Mouse (Mus musculus): ENCODE results near the gene Rbm20. TPM values are rescaled to one million over a fixed set of nuclear protein-coding genes. Genes with fewer than 3 reads are reported as not detected.

The Rbm20 gene
- polyA plus RNA-seq, 1 experiment from 2014 or later: 0.51 TPM

GRCm38 (mm10) chr19:53762749-53763438 lies 85.8 kb downstream of the Rbm20 start:
- no peaks in the 10 kb centered on the region for H3K27me3 ChIP-seq (replicated peaks)
- no peaks in the 10 kb centered on the region for H3K9me3 ChIP-seq (replicated peaks)
- 68% methylated on average over 8 of the region's 8 CpGs for WGBS
- H3K4me2 ChIP-seq: no peak overlapping the region
- H3K4me3 ChIP-seq (replicated peaks): no peak overlapping the region
- H3K9ac ChIP-seq (replicated peaks): no peak overlapping the region
- H3K27ac ChIP-seq (replicated peaks): no peak overlapping the region
- no peaks in the 10 kb centered on the region for H3K4me1 ChIP-seq
- H3K36me3 ChIP-seq: no peaks in the 10 kb centered on the region
- ATAC-seq (ENCODE audit: low FRiP score): no peak; the same call in 1 of the 2 replicates

GRCm38 (mm10) chr19:53764688-53765478 lies 87.8 kb downstream of the Rbm20 start:
- H3K4me2 ChIP-seq: no peak overlapping the region
- no peak overlapping the region for H3K4me3 ChIP-seq (replicated peaks)
- H3K27ac ChIP-seq (replicated peaks): no peak overlapping the region
- 81% methylated on average over 7 of the region's 7 CpGs for WGBS
- no peaks in the 10 kb centered on the region for H3K27me3 ChIP-seq (replicated peaks)
- no peak overlapping the region for H3K9ac ChIP-seq (replicated peaks)
- no peaks in the 10 kb centered on the region for H3K36me3 ChIP-seq
- no peak for ATAC-seq (ENCODE audit: low FRiP score)
- no peaks in the 10 kb centered on the region for H3K4me1 ChIP-seq
- no peaks in the 10 kb centered on the region for H3K9me3 ChIP-seq (replicated peaks)

GRCm38 (mm10) chr19:53768478-53768877 lies 91.4 kb downstream of the Rbm20 start:
- ATAC-seq (ENCODE audit: low FRiP score): no peak
- no peak overlapping the region for H3K9ac ChIP-seq (replicated peaks)
- H3K27ac ChIP-seq (replicated peaks): no peak overlapping the region
- no peaks in the 10 kb centered on the region for H3K9me3 ChIP-seq (replicated peaks)
- WGBS: 43% methylated on average over 3 of the region's 3 CpGs
- no peak overlapping the region for H3K4me2 ChIP-seq
- no peaks in the 10 kb centered on the region for H3K27me3 ChIP-seq (replicated peaks)
- H3K4me3 ChIP-seq (replicated peaks): no peak overlapping the region
- H3K4me1 ChIP-seq: no peaks in the 10 kb centered on the region
- no peaks in the 10 kb centered on the region for H3K36me3 ChIP-seq

GRCm38 (mm10) chr19:53773937-53774640 lies 97.0 kb downstream of the Rbm20 start:
- no peak overlapping the region for H3K4me3 ChIP-seq (replicated peaks)
- 0 out of 2 replicates have a peak, but pooled peaks cover 6% of the 10 kb centered on the region for H3K4me1 ChIP-seq
- H3K9me3 ChIP-seq (replicated peaks): no peaks in the 10 kb centered on the region
- no peak overlapping the region for H3K9ac ChIP-seq (replicated peaks)
- no peaks in the 10 kb centered on the region for H3K27me3 ChIP-seq (replicated peaks)
- H3K36me3 ChIP-seq: no peaks in the 10 kb centered on the region
- ATAC-seq (ENCODE audit: low FRiP score): no peak
- 53% methylated on average over 11 of the region's 11 CpGs for WGBS
- no peak overlapping the region for H3K27ac ChIP-seq (replicated peaks)
- H3K4me2 ChIP-seq: no peak overlapping the region

DNA sequence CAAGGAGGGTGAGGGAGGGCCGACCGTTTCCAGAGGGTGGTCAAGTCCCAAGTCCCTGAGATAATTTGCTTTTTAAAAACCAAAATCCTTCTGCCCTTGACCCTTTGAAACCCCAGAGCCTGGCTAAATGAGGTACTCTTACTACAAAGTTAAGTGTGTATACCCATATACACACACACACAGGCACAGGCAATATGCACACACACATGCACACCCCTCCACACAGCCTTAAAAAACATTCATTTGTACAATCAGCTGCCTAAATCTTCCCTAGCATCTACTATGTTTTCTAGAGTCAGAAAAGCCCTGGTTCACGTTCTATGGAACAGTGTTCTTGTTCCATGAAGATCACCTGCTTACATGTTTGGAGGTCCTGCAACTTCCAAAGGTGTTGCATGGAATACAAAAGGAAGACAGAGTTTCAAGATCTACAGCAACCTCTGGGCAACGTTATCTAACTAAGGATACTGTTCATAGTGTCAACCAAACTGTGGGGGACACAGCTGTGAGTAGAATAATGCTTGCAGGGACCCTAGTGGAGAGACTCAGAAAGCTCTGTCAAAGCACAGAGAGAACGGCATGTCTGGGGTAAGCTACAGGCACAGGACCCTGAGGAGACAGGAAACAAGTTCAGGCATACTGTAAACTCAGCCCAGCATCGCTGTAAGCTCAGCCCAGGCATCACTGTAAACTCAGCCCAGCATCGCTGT lies 97.7 kb downstream of the Rbm20 start:
- no peak for ATAC-seq (ENCODE audit: low FRiP score)
- Histone ChIP-seq H3K36me3 (no peaks in the 10 kb centered on the region), H3K9me3 (replicated peaks) (no peaks in the 10 kb centered on the region), H3K27me3 (replicated peaks) (no peaks in the 10 kb centered on the region), H3K9ac (replicated peaks) (no peak overlapping the region), H3K4me1 (0 out of 2 replicates have a peak, but pooled peaks cover 6% of the 10 kb centered on the region), H3K4me3 (replicated peaks) (no peak overlapping the region), H3K4me2 (no peak overlapping the region), H3K27ac (replicated peaks) (no peak overlapping the region)
- 53% methylated on average over 7 of the region's 7 CpGs for WGBS

DNA sequence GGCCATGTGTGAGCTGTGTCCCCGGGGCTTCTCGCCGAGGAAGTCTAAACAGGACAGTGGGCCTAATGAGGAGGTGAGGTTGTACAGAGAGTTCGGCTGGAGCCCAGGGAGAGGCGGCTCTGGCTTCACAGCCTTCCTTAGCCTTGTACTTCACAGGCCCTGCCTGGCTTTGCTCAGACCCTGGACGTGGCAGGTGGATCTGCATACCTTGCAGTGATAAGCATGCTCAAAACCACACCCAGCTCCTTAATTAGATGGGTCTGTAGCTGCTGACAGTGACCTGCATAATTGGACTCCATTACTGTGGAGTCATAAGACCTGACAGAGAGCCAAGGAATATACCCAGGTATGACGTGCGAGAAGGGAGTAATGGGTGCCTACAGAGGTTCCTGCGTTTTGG lies 102.3 kb downstream of the Rbm20 start:
- H3K9me3 ChIP-seq (replicated peaks): no peaks in the 10 kb centered on the region
- WGBS: 85% methylated on average over 9 of the region's 9 CpGs
- no peak for ATAC-seq (ENCODE audit: low FRiP score)
- no peak overlapping the region for H3K4me2 ChIP-seq
- 0 out of 2 replicates have a peak, but pooled peaks cover 1% of the 10 kb centered on the region for H3K4me1 ChIP-seq
- no peaks in the 10 kb centered on the region for H3K36me3 ChIP-seq
- no peak overlapping the region for H3K4me3 ChIP-seq (replicated peaks)
- no peak overlapping the region for H3K9ac ChIP-seq (replicated peaks)
- no peak overlapping the region for H3K27ac ChIP-seq (replicated peaks)
- no peaks in the 10 kb centered on the region for H3K27me3 ChIP-seq (replicated peaks)

DNA sequence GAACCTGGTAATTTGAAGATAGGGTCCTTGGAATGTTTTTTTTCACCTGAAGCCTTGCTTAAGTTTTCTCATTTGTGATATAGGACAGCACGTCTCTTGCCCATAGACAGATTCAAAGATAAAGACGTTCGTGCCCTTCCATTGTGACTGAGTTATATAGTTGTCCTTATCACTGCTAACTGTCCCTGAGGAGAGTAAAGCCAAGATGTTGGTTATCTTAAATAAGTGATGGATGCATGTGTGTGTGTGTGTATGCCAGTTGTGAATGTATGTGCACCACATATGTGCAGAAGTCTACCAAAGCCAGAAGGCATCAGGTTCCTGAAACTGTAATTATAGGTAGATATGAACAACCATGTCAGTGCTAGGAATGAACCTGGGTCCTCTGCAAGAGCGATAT lies 102.7 kb downstream of the Rbm20 start:
- WGBS: 95% methylated on average over 4 of the region's 4 CpGs
- Histone ChIP-seq H3K9ac (replicated peaks) (no peak overlapping the region), H3K9me3 (replicated peaks) (no peaks in the 10 kb centered on the region), H3K27me3 (replicated peaks) (no peaks in the 10 kb centered on the region), H3K4me3 (replicated peaks) (no peak overlapping the region), H3K36me3 (no peaks in the 10 kb centered on the region), H3K27ac (replicated peaks) (no peak overlapping the region), H3K4me2 (no peak overlapping the region), H3K4me1 (no peaks in the 10 kb centered on the region)
- ATAC-seq (ENCODE audit: low FRiP score): no peak

DNA sequence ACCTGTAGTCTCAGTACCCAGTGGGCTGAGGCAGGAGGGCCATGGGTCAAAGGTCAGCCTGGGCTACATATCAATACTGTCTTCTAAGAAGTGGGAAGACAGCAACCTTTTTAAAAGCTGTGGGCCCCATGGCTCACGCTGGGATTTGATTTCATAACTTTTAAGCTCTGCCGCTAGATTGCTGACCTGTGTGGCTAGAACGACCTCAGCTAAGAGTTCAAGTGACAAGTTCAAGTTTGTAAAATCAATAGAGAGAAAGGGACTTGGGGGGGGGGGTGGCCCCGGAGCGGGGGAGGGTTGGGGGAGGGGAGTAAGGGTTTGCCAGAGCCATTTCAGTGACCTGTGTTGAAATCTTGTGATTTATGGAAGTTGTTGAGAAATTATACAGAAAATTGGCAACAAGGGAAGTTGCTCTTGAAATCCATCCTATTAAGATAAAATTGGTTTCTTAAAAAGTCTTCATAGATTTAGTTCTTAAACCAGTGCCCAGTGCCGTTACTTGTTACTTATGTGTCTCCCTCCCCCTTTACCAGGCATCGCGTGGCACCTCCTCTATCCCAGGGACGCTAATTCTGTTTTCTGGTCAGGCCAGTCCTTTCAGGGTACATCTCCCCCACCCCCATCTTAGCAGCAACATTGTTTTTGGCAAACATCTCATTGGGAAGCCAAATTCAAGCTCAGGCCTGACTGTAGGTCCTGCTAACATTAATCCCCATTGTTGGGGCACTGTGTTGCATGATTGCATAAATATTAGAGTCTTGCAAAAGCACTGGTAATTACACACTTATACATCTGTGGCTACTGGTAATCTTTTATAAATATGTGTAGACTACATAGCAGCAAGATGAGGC lies 103.9 kb downstream of the Rbm20 start:
- H3K27me3 ChIP-seq (replicated peaks): no peaks in the 10 kb centered on the region
- no peak overlapping the region for H3K4me3 ChIP-seq (replicated peaks)
- H3K27ac ChIP-seq (replicated peaks): no peak overlapping the region
- H3K9ac ChIP-seq (replicated peaks): no peak overlapping the region
- no peaks in the 10 kb centered on the region for H3K36me3 ChIP-seq
- H3K4me2 ChIP-seq: no peak overlapping the region
- H3K4me1 ChIP-seq: no peaks in the 10 kb centered on the region
- 79% methylated on average over 9 of the region's 9 CpGs for WGBS
- no peaks in the 10 kb centered on the region for H3K9me3 ChIP-seq (replicated peaks)
- ATAC-seq (ENCODE audit: low FRiP score): no peak

DNA sequence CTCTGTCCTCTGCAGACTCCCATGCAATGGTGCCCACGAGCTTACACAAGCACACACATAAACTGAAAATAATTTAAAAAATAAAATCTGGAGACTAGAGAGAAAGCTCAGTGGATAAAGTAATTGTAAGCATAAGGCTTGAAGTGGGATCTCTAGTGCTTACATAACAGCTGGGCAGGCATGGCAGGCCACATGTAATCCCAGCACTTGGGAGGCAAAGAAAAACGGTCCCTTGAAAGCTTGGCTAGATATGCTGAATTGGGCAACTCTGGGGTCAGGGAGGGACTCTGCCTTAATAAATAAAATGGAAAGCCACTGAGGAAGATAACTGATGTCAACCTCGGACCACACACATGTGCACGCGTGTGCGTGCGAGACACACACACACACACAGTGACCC lies 104.7 kb downstream of the Rbm20 start:
- Histone ChIP-seq H3K4me1 (peaks cover 7% of the 10 kb centered on the region; the same call in 1 of the 2 replicates), H3K27ac (replicated peaks) (no peak overlapping the region), H3K27me3 (replicated peaks) (no peaks in the 10 kb centered on the region), H3K4me3 (replicated peaks) (no peak overlapping the region), H3K36me3 (no peaks in the 10 kb centered on the region), H3K9ac (replicated peaks) (no peak overlapping the region), H3K4me2 (no peak overlapping the region), H3K9me3 (replicated peaks) (no peaks in the 10 kb centered on the region)
- no peak for ATAC-seq (ENCODE audit: low FRiP score)
- 92% methylated on average over 7 of the region's 7 CpGs for WGBS

GRCm38 (mm10) chr19:53785352-53785751 lies 108.2 kb downstream of the Rbm20 start:
- WGBS: 97% methylated on average over 3 of the region's 3 CpGs
- no peak for ATAC-seq (ENCODE audit: low FRiP score)
- no peaks in the 10 kb centered on the region for H3K9me3 ChIP-seq (replicated peaks)

GRCm38 (mm10) chr19:53786239-53786638 lies 109.1 kb downstream of the Rbm20 start:
- Histone ChIP-seq H3K4me1 (peaks cover 11% of the 10 kb centered on the region), H3K27ac (replicated peaks) (no peak overlapping the region), H3K4me3 (replicated peaks) (no peak overlapping the region), H3K4me2 (no peak overlapping the region), H3K9ac (replicated peaks) (no peak overlapping the region), H3K36me3 (no peaks in the 10 kb centered on the region), H3K9me3 (replicated peaks) (no peaks in the 10 kb centered on the region), H3K27me3 (replicated peaks) (no peaks in the 10 kb centered on the region)
- ATAC-seq (ENCODE audit: low FRiP score): no peak
- 43% methylated on average over 2 of the region's 2 CpGs for WGBS

More at GRCm38 (mm10) chr19:53785352-53785751, 108.2 kb downstream of the Rbm20 start:
- H3K36me3 ChIP-seq: no peaks in the 10 kb centered on the region
- no peak overlapping the region for H3K27ac ChIP-seq (replicated peaks)
- H3K4me3 ChIP-seq (replicated peaks): no peak overlapping the region
- H3K4me2 ChIP-seq: no peak overlapping the region
- no peak overlapping the region for H3K9ac ChIP-seq (replicated peaks)
- peaks cover 11% of the 10 kb centered on the region for H3K4me1 ChIP-seq
- no peaks in the 10 kb centered on the region for H3K27me3 ChIP-seq (replicated peaks)

Data from neural tube, embryonic 15.5 days (tissue).